Mouse (Mus musculus): ENCODE measurements around the gene Rps6kb2. TPM values are rescaled to one million over a fixed set of nuclear protein-coding genes. Genes with fewer than 3 reads are reported as not detected.

Gene Rps6kb2
- polyA plus RNA-seq, 1 experiment from 2014 or later: 42.4 TPM

GRCm38 (mm10) chr19:4191528-4192250, 28.5 kb upstream of the Rps6kb2 start, which contains the start of gene Ppp1ca:
TSS of gene Ppp1ca (plus strand) at chr19:4192065.
- peaks cover 21% of the 10 kb centered on the region for H3K4me1 ChIP-seq (replicated peaks; ENCODE audit: insufficient read depth, low read length)
- peak; percentile 82 for TF ChIP-seq CTCF (IDR thresholded peaks at IDR 0.05; ENCODE audit: low read depth)
- peak; percentile 92 for ATAC-seq (replicated peaks; ENCODE audit: low FRiP score, low read depth)

GRCm38 (mm10) chr19:4190831-4191334, 27.7 kb upstream of the Rps6kb2 start, which contains the start of gene Tbc1d10c:
TSS of gene Tbc1d10c (minus strand) at chr19:4191284.
- H3K4me3 ChIP-seq (replicated peaks; ENCODE audit: low read depth, low read length): peak within 1 kb of the TSS; percentile 94
- no peaks in the 10 kb centered on the region for H3K9me3 ChIP-seq (replicated peaks; ENCODE audit: low read length)
- no peak for TF ChIP-seq CTCF (IDR thresholded peaks at IDR 0.05; ENCODE audit: low read depth)
- 25% methylated on average over 4 of the region's 4 CpGs for WGBS
- no peaks in the 10 kb centered on the region for H3K27me3 ChIP-seq (ENCODE audit: insufficient read depth, low read length)
- peak within 1 kb of the TSS; percentile 99 for H3K9ac ChIP-seq (ENCODE audit: low read depth, low read length)
- peaks cover 20% of the 10 kb centered on the region for H3K36me3 ChIP-seq (ENCODE audit: insufficient read depth, low read length)
- ATAC-seq (replicated peaks; ENCODE audit: low FRiP score, low read depth): no peak
- H3K4me2 ChIP-seq (ENCODE audit: low read length): peak within 1 kb of the TSS; percentile 83
- peak within 1 kb of the TSS; percentile 98 for H3K27ac ChIP-seq
- DNase-seq (ENCODE audit: low spot score): no peak
- peaks cover 18% of the 10 kb centered on the region for H3K4me1 ChIP-seq (replicated peaks; ENCODE audit: insufficient read depth, low read length)

More at GRCm38 (mm10) chr19:4191528-4192250, 28.5 kb upstream of the Rps6kb2 start, which contains the start of gene Ppp1ca:
- Histone ChIP-seq H3K9ac (ENCODE audit: low read depth, low read length) (peak within 1 kb of the TSS; percentile 99), H3K4me2 (ENCODE audit: low read length) (peak within 1 kb of the TSS; percentile 83), H3K27me3 (ENCODE audit: insufficient read depth, low read length) (no peaks in the 10 kb centered on the region), H3K9me3 (replicated peaks; ENCODE audit: low read length) (no peaks in the 10 kb centered on the region), H3K36me3 (ENCODE audit: insufficient read depth, low read length) (peaks cover 24% of the 10 kb centered on the region), H3K27ac (peak within 1 kb of the TSS; percentile 98), H3K4me3 (replicated peaks; ENCODE audit: low read depth, low read length) (peak within 1 kb of the TSS; percentile 94)
- 3% methylated on average over 46 of the region's 47 CpGs for WGBS
- peak; percentile 98 for DNase-seq (ENCODE audit: low spot score)

GRCm38 (mm10) chr19:4189051-4189620, 26.0 kb upstream of the Rps6kb2 start:
- peaks cover 28% of the 10 kb centered on the region for H3K4me1 ChIP-seq (replicated peaks; ENCODE audit: insufficient read depth, low read length)
- no peak overlapping the region for H3K4me2 ChIP-seq (ENCODE audit: low read length)
- peaks cover 4% of the 10 kb centered on the region for H3K36me3 ChIP-seq (ENCODE audit: insufficient read depth, low read length)
- DNase-seq (ENCODE audit: low spot score) (no peak), ATAC-seq (replicated peaks; ENCODE audit: low FRiP score, low read depth) (no peak)
- no peak overlapping the region for H3K27ac ChIP-seq
- TF ChIP-seq CTCF (IDR thresholded peaks at IDR 0.05; ENCODE audit: low read depth): no peak
- WGBS: 90% methylated on average over 12 of the region's 12 CpGs
- no peak overlapping the region for H3K4me3 ChIP-seq (replicated peaks; ENCODE audit: low read depth, low read length)
- no peaks in the 10 kb centered on the region for H3K9me3 ChIP-seq (replicated peaks; ENCODE audit: low read length)
- H3K27me3 ChIP-seq (ENCODE audit: insufficient read depth, low read length): no peaks in the 10 kb centered on the region
- H3K9ac ChIP-seq (ENCODE audit: low read depth, low read length): no peak overlapping the region

- no peak for DNase-seq (ENCODE audit: low spot score)
- H3K4me1 ChIP-seq (replicated peaks; ENCODE audit: insufficient read depth, low read length): peaks cover 22% of the 10 kb centered on the region
- H3K27ac ChIP-seq: no peak overlapping the region
- TF ChIP-seq CTCF (IDR thresholded peaks at IDR 0.05; ENCODE audit: low read depth): no peak
- WGBS: 63% methylated on average over 3 of the region's 3 CpGs
- no peak overlapping the region for H3K4me3 ChIP-seq (replicated peaks; ENCODE audit: low read depth, low read length)
- no peaks in the 10 kb centered on the region for H3K27me3 ChIP-seq (ENCODE audit: insufficient read depth, low read length)
- H3K36me3 ChIP-seq (ENCODE audit: insufficient read depth, low read length): no peaks in the 10 kb centered on the region
- no peaks in the 10 kb centered on the region for H3K9me3 ChIP-seq (replicated peaks; ENCODE audit: low read length)
- ATAC-seq (replicated peaks; ENCODE audit: low FRiP score, low read depth): no peak
- no peak overlapping the region for H3K4me2 ChIP-seq (ENCODE audit: low read length)
- H3K9ac ChIP-seq (ENCODE audit: low read depth, low read length): no peak overlapping the region
Measured at GRCm38 (mm10) chr19:4187303-4187702, 24.1 kb upstream of the Rps6kb2 start.

- TF ChIP-seq CTCF (IDR thresholded peaks at IDR 0.05; ENCODE audit: low read depth): no peak
- no peak for DNase-seq (ENCODE audit: low spot score)
- 41% methylated on average over 15 of the region's 15 CpGs for WGBS
Measured at GRCm38 (mm10) chr19:4184976-4185975, 22.1 kb upstream of the Rps6kb2 start.

More at GRCm38 (mm10) chr19:4184976-4185975, 22.1 kb upstream of the Rps6kb2 start:
- Histone ChIP-seq H3K36me3 (ENCODE audit: insufficient read depth, low read length) (no peaks in the 10 kb centered on the region), H3K4me2 (ENCODE audit: low read length) (no peak overlapping the region), H3K9ac (ENCODE audit: low read depth, low read length) (peak overlapping the region; percentile 14; the same call in 1 of the 2 replicates), H3K4me3 (replicated peaks; ENCODE audit: low read depth, low read length) (no peak overlapping the region), H3K27me3 (ENCODE audit: insufficient read depth, low read length) (no peaks in the 10 kb centered on the region), H3K9me3 (replicated peaks; ENCODE audit: low read length) (no peaks in the 10 kb centered on the region), H3K27ac (peak overlapping the region; percentile 63; the same call in 1 of the 2 replicates), H3K4me1 (replicated peaks; ENCODE audit: insufficient read depth, low read length) (peaks cover 9% of the 10 kb centered on the region)
- ATAC-seq (replicated peaks; ENCODE audit: low FRiP score, low read depth): no peak; the same call in 1 of the 2 replicates

Data from kidney, postnatal 0 days (tissue).